Mouse (Mus musculus): ENCODE results near the gene Cdk18. TPM values are rescaled to one million over a fixed set of nuclear protein-coding genes. Genes with fewer than 3 reads are reported as not detected.
A peak's percentile ranks its signal among the peaks of the same experiment; 100 is the strongest.

The Cdk18 gene
- polyA plus RNA-seq, 1 experiment from 2014 or later: 1.7 TPM

DNA sequence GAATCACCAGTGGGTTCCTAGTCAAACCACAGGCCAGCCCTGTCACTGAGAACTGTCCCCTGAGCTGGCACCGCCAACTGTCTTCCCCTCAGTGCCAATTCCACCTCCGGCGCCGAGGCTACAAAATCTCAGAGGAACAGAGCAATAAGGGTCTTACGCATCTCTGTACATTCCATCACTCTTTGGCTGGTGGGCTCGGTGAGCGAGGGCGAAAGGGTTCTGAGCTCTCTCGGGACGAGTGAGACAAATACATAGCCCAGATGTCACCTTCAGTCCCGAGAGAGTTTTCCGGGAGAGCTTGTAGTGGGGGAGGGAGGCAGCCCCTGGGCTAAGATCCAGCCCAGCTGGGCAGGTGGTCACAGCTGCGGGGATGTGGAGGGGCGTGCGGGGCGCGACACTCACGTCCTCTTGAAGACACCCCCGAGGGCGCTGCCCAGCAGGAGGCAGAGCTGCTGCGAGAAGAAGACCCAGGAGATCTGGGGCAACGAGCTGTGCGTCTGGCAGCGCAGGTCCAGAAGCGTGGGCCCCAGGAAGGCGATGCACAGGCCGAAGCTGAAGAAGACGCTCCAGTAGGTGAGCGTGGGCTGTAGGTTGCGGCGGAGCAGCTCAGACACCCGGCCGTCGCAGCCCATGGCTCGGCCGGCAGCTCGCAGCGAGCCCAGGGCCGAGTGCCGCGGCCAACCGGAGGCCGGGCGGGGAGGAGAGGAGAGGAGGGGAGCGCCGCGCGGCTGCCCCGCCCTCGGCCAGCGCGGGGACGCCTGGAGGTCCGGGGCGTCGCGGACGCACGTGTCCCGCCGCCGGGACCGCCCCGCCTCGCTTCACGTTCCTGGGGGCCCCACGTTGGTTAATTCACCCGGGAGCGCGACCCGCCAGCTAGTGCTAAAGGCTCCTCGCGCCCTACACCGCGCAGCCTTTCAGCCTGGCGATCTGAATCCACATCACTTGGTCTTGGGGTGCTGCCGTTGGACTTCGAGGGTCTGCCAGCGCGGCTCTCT is 71.9 kb downstream of the Cdk18 start, which contains the start of gene Mfsd4a:
Gene Mfsd4a (minus strand): TSS at position 802 of the 995 bp plus-strand sequence.
- Histone ChIP-seq H3K27me3 (ENCODE audit: control insufficient read depth, insufficient read depth, low read length) (peaks cover 44% of the 10 kb centered on the region), H3K27ac (ENCODE audit: low read length) (no peak within 1 kb of the TSS), H3K36me3 (ENCODE audit: control insufficient read depth, insufficient read depth) (no peaks in the 10 kb centered on the region), H3K4me3 (ENCODE audit: low read length) (peak within 1 kb of the TSS; percentile 62), H3K9ac (ENCODE audit: low read length) (peak within 1 kb of the TSS; percentile 69), H3K4me2 (ENCODE audit: low read depth, low read length) (peak within 1 kb of the TSS; percentile 98), H3K9me3 (replicated peaks; ENCODE audit: control insufficient read depth, low read length) (no peaks in the 10 kb centered on the region), H3K4me1 (ENCODE audit: control insufficient read depth, insufficient read depth, low read length) (peaks cover 9% of the 10 kb centered on the region)
- 2% methylated on average over 79 of the region's 80 CpGs for WGBS
- peak; percentile 78 for ATAC-seq (replicated peaks; ENCODE audit: extremely low read depth, insufficient read depth, low FRiP score)

DNA sequence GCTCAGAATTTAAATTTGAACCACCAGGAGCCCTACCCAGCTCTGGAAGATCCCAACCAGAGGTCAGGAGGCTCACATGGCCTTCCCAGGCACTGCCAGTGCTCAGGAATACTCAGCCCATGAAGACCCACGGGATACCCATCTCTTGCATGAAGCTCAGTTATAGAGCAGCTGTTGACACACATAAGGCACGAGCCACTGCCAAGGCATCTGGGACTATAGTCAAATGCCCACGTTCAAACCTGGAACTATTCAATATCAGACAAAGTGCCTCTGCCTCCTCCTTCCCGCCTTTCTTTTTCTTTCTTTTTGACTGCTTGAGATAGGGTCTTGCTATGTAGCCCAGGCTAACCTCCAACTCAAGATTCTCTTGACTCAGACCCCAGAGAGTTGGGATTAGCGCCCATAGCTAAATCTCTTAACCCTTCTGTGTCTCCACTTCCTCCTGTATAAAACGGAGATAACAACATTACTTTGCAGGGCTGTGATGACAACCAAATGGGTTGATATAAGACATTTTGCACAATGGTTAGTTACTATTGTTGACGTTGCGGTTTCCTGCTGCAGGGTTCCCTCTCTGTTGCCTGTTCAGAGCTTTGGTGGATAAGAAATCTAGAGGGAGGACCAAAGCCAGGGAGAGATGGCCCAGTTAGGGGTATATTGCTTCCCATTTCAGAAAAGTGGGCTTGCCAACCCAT is 73.9 kb downstream of the Cdk18 start:
- ATAC-seq (replicated peaks; ENCODE audit: extremely low read depth, insufficient read depth, low FRiP score): no peak
- H3K4me2 ChIP-seq (ENCODE audit: low read depth, low read length): no peak overlapping the region
- no peak overlapping the region for H3K9ac ChIP-seq (ENCODE audit: low read length)
- H3K36me3 ChIP-seq (ENCODE audit: control insufficient read depth, insufficient read depth): no peaks in the 10 kb centered on the region
- H3K27me3 ChIP-seq (ENCODE audit: control insufficient read depth, insufficient read depth, low read length): peaks cover 44% of the 10 kb centered on the region
- H3K27ac ChIP-seq (ENCODE audit: low read length): no peak overlapping the region
- H3K4me3 ChIP-seq (ENCODE audit: low read length): no peak overlapping the region
- WGBS: 70% methylated on average over 8 of the region's 8 CpGs
- no peaks in the 10 kb centered on the region for H3K9me3 ChIP-seq (replicated peaks; ENCODE audit: control insufficient read depth, low read length)
- H3K4me1 ChIP-seq (ENCODE audit: control insufficient read depth, insufficient read depth, low read length): peaks cover 9% of the 10 kb centered on the region

DNA sequence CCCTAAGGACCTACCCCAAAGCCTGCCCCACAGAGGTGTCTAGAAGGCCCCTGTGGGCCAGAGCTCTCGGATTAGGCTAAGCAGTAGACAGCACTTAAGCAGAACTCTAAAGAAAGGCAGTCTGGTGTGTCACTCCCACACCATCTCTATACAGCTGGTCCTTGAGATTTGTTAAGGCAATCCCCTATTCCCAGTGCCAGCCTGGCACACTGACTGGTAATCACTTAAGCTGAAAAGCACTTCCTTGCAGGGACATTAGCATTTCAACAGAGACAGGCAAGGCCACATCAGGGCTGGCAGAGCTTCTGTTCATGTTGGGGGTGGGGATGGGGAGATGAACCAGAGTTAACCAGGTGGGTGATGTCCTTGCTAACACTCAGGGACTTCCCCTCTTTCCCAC is 74.5 kb downstream of the Cdk18 start:
- peaks cover 9% of the 10 kb centered on the region for H3K4me1 ChIP-seq (ENCODE audit: control insufficient read depth, insufficient read depth, low read length)
- H3K4me2 ChIP-seq (ENCODE audit: low read depth, low read length): no peak overlapping the region
- H3K27me3 ChIP-seq (ENCODE audit: control insufficient read depth, insufficient read depth, low read length): peaks cover 42% of the 10 kb centered on the region
- WGBS: 58% methylated on average over 1 of the region's 1 CpGs
- H3K36me3 ChIP-seq (ENCODE audit: control insufficient read depth, insufficient read depth): no peaks in the 10 kb centered on the region
- no peaks in the 10 kb centered on the region for H3K9me3 ChIP-seq (replicated peaks; ENCODE audit: control insufficient read depth, low read length)
- no peak overlapping the region for H3K9ac ChIP-seq (ENCODE audit: low read length)
- H3K4me3 ChIP-seq (ENCODE audit: low read length): no peak overlapping the region
- H3K27ac ChIP-seq (ENCODE audit: low read length): no peak overlapping the region
- ATAC-seq (replicated peaks; ENCODE audit: extremely low read depth, insufficient read depth, low FRiP score): no peak

DNA sequence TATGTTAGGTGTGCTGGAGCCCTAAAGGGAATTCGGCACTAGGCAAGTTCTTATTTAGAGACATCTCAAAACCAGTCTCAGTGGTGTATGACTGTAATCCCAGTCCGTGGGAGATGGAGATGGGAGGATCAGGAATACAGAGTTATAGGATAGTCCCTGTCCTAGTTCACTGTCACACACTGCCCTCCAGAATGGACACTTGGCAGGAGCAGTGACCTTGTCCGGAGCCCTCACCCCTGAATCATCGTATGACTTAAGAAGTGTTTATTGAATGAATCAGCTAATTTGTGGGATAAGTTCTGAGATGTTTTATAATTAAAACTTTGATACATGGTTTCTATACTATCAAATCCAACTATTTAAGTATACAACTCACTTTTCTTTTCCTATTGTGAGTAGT is 76.4 kb downstream of the Cdk18 start:
- Histone ChIP-seq H3K4me1 (ENCODE audit: control insufficient read depth, insufficient read depth, low read length) (peaks cover 9% of the 10 kb centered on the region), H3K36me3 (ENCODE audit: control insufficient read depth, insufficient read depth) (no peaks in the 10 kb centered on the region), H3K27me3 (ENCODE audit: control insufficient read depth, insufficient read depth, low read length) (peaks cover 25% of the 10 kb centered on the region), H3K9me3 (replicated peaks; ENCODE audit: control insufficient read depth, low read length) (no peaks in the 10 kb centered on the region), H3K4me3 (ENCODE audit: low read length) (no peak overlapping the region), H3K4me2 (ENCODE audit: low read depth, low read length) (no peak overlapping the region), H3K9ac (ENCODE audit: low read length) (no peak overlapping the region), H3K27ac (ENCODE audit: low read length) (no peak overlapping the region)
- WGBS: 79% methylated on average over 4 of the region's 4 CpGs
- ATAC-seq (replicated peaks; ENCODE audit: extremely low read depth, insufficient read depth, low FRiP score): no peak

Other genes starting within 250 kb of the Cdk18 start
- gene Nucks1, start 229.2 kb downstream of the Cdk18 start, polyA plus RNA-seq (2015; fragmentation: Nextera tagmentation; extraction: Ambion mirVana): 43.8 and 46.9 TPM in 2 replicates
- gene Slc45a3, start 176.7 kb downstream of the Cdk18 start, polyA plus RNA-seq (2015; fragmentation: Nextera tagmentation; extraction: Ambion mirVana): 5.1 and 5.4 TPM in 2 replicates
- gene Elk4, start 132.1 kb downstream of the Cdk18 start, polyA plus RNA-seq (2015; fragmentation: Nextera tagmentation; extraction: Ambion mirVana): 17.5 and 17.8 TPM in 2 replicates
- 8.5 and 10.0 TPM in 2 replicates for gene Mfsd4a, start 71.6 kb downstream of the Cdk18 start, polyA plus RNA-seq (2015; fragmentation: Nextera tagmentation; extraction: Ambion mirVana)
- gene Lemd1, start 51.7 kb upstream of the Cdk18 start, polyA plus RNA-seq (2015; fragmentation: Nextera tagmentation; extraction: Ambion mirVana): not detected in 2 replicates
- 0.04 TPM in 1 of 2 replicates, not detected in the other for gene AC124108.1, start 51.8 kb upstream of the Cdk18 start, polyA plus RNA-seq (2015; fragmentation: Nextera tagmentation; extraction: Ambion mirVana)
- gene Gm10188, start 90.1 kb upstream of the Cdk18 start, polyA plus RNA-seq (2015; fragmentation: Nextera tagmentation; extraction: Ambion mirVana): not detected in 2 replicates
- 0.49 and 0.62 TPM in 2 replicates for gene Klhdc8a, start 158.9 kb upstream of the Cdk18 start, polyA plus RNA-seq (2015; fragmentation: Nextera tagmentation; extraction: Ambion mirVana)
- 3.4 and 4.3 TPM in 2 replicates for gene Nuak2, start 176.4 kb upstream of the Cdk18 start, polyA plus RNA-seq (2015; fragmentation: Nextera tagmentation; extraction: Ambion mirVana)